In the genomic region with DNA sequence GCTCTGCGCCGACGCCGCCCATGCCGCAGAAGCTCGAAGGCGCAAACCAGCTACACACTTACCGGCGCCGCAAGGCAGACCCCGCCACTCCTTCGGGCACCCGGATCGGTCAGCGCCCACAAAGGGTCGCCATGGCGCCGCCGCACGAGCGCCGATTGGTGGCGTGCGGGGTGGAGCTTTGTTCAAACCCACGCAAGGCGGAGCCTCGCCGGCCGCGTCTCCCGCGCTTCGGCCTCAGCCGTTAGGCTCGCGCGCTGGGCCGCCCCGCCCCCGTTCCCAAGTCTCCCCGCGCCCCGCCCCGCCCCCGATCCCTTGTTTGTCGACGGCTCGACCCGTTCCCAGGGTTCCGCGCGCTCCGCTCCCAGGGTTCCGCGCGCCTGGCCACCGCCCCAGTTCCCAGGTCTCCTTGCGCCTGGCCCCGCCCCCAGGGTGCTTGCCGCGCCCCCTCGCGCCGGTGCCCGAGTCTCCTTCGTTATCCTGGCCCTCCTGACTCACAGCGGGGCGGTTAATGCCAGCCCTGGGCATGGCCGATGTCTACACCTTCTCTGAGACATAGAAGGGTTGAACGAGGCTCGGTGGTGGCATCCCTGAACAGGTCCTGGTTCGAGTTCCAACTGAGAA, we compare ENCODE assay signal across 8 mouse cellular contexts. TPM values are rescaled to one million over a fixed set of nuclear protein-coding genes. Genes with fewer than 3 reads are reported as not detected.
DNase-seq lines count a peak whose midpoint lies in the region; ATAC-seq and TF ChIP-seq lines count a peak whose summit lies in the region.

A gene (minus strand): TSS at position 180 of the 621 bp plus-strand sequence.

- WGBS in embryonic facial prominence, embryonic 14.5 days = under 1% methylated on average over 26 of the region's 72 CpGs
- under 1% methylated on average over 27 of the region's 72 CpGs for WGBS in limb, embryonic 14.5 days
- WGBS in midbrain, postnatal 0 days = under 1% methylated on average over 52 of the region's 72 CpGs

- peak; percentile 92 for TF ChIP-seq POLR2A in limb, embryonic 14.5 days (IDR thresholded peaks at IDR 0.05; ENCODE audit: borderline replicate concordance, extremely low read depth, insufficient read depth, insufficient read length)

- DNase-seq in 3T3-L1 (ENCODE audit: low read depth, low spot score) = peak; percentile 94
- DNase-seq in adrenal gland, postnatal 4 days (ENCODE audit: low spot score in 2 of 2) = peak; percentile 97
- DNase-seq in embryonic facial prominence, embryonic 14.5 days (ENCODE audit: low spot score) = peak; percentile 98
- peak; percentile 95 for DNase-seq in heart, adult 8-10 months (ENCODE audit: low spot score)
- peak; percentile 97 for DNase-seq in kidney, adult 9 months
- DNase-seq in limb, embryonic 14.5 days (ENCODE audit: low spot score) = peak; percentile 97
- peak; percentile 98 for DNase-seq in midbrain, postnatal 0 days (ENCODE audit: low spot score)
- peak; percentile 97 for DNase-seq in spleen, postnatal 14 days (ENCODE audit: low spot score in 2 of 2)

- H3K9ac ChIP-seq in embryonic facial prominence, embryonic 14.5 days (ENCODE audit: low read depth, low read length) = peak within 1 kb of the TSS; percentile 98
- H3K9ac ChIP-seq in limb, embryonic 14.5 days (ENCODE audit: low read depth, low read length, severe bottlenecking) = peak within 1 kb of the TSS; percentile 94
- peak within 1 kb of the TSS; percentile 94 for H3K9ac ChIP-seq in midbrain, postnatal 0 days (replicated peaks; ENCODE audit: low read length, poor library complexity, severe bottlenecking)

- peak; percentile 96 for ATAC-seq in embryonic facial prominence, embryonic 14.5 days (ENCODE audit: low read depth)
- ATAC-seq in limb, embryonic 14.5 days (ENCODE audit: low FRiP score, low read depth) = peak; percentile 97
- peak; percentile 97 for ATAC-seq in midbrain, postnatal 0 days (ENCODE audit: low FRiP score)

- peak within 1 kb of the TSS; percentile 89 for H3K27ac ChIP-seq in embryonic facial prominence, embryonic 14.5 days (replicated peaks; ENCODE audit: low read depth, low read length)
- H3K27ac ChIP-seq in limb, embryonic 14.5 days (replicated peaks; ENCODE audit: low read depth, low read length) = peak within 1 kb of the TSS; percentile 90
- peak within 1 kb of the TSS; percentile 92 for H3K27ac ChIP-seq in midbrain, postnatal 0 days (ENCODE audit: low read depth, low read length)

- H3K9me3 ChIP-seq in embryonic facial prominence, embryonic 14.5 days (ENCODE audit: control insufficient read depth, low read length) = no peaks in the 10 kb centered on the region
- H3K9me3 ChIP-seq in limb, embryonic 14.5 days (ENCODE audit: control insufficient read depth, low read length) = no peaks in the 10 kb centered on the region
- H3K9me3 ChIP-seq in midbrain, postnatal 0 days (ENCODE audit: low read length) = no peaks in the 10 kb centered on the region

- H3K27me3 ChIP-seq in embryonic facial prominence, embryonic 14.5 days (replicated peaks; ENCODE audit: control insufficient read depth, insufficient read depth, low read length) = no peaks in the 10 kb centered on the region
- H3K27me3 ChIP-seq in limb, embryonic 14.5 days (ENCODE audit: control insufficient read depth, insufficient read depth, low read length) = no peaks in the 10 kb centered on the region
- no peaks in the 10 kb centered on the region for H3K27me3 ChIP-seq in midbrain, postnatal 0 days (ENCODE audit: insufficient read depth, low read length)

- H3K4me2 ChIP-seq in embryonic facial prominence, embryonic 14.5 days (ENCODE audit: low read depth, low read length) = peak within 1 kb of the TSS; percentile 87
- H3K4me2 ChIP-seq in limb, embryonic 14.5 days (replicated peaks; ENCODE audit: low read depth, low read length, severe bottlenecking) = peak within 1 kb of the TSS; percentile 71
- H3K4me2 ChIP-seq in midbrain, postnatal 0 days (ENCODE audit: low read depth, low read length, poor library complexity, severe bottlenecking) = peak within 1 kb of the TSS; percentile 82

- TF ChIP-seq CTCF in midbrain, postnatal 0 days (IDR thresholded peaks at IDR 0.05) = peak; percentile 44

- H3K36me3 ChIP-seq in embryonic facial prominence, embryonic 14.5 days (ENCODE audit: control insufficient read depth, insufficient read depth, low read length) = peaks cover 33% of the 10 kb centered on the region
- H3K36me3 ChIP-seq in limb, embryonic 14.5 days (ENCODE audit: control insufficient read depth, insufficient read depth, low read length) = peaks cover 39% of the 10 kb centered on the region
- H3K36me3 ChIP-seq in midbrain, postnatal 0 days (ENCODE audit: insufficient read depth, low read length) = peaks cover 9% of the 10 kb centered on the region

- H3K4me3 ChIP-seq in embryonic facial prominence, embryonic 14.5 days (ENCODE audit: low read depth, low read length) = peak within 1 kb of the TSS; percentile 93
- peak within 1 kb of the TSS; percentile 95 for H3K4me3 ChIP-seq in limb, embryonic 14.5 days (replicated peaks; ENCODE audit: low read length)
- peak within 1 kb of the TSS; percentile 87 for H3K4me3 ChIP-seq in midbrain, postnatal 0 days (ENCODE audit: low read depth, low read length)

- peaks cover 24% of the 10 kb centered on the region for H3K4me1 ChIP-seq in embryonic facial prominence, embryonic 14.5 days (ENCODE audit: control insufficient read depth, insufficient read depth, low read length)
- H3K4me1 ChIP-seq in limb, embryonic 14.5 days (ENCODE audit: control insufficient read depth, insufficient read depth, low read length) = peaks cover 26% of the 10 kb centered on the region
- peaks cover 14% of the 10 kb centered on the region for H3K4me1 ChIP-seq in midbrain, postnatal 0 days (ENCODE audit: insufficient read depth, low read length)

RNA-seq across cellular contexts. Expression of the gene that starts here (rescaled TPM):
- 10 to 100 TPM; 31.1 to 32.5 TPM for total RNA-seq in adrenal gland, postnatal 4 days (2021)
- polyA plus RNA-seq in embryonic facial prominence, embryonic 14.5 days (2014; fragmentation: Nextera tagmentation; extraction: Ambion mirVana) = 86.2 and 105 TPM in 2 replicates
- 1 to 10 TPM; 5.6 to 6.5 (median 6.2) TPM for total RNA-seq in heart, adult 8-10 months (2022)
- polyA plus RNA-seq in limb, embryonic 14.5 days (2012; rRNA removed) = 81.0 and 89.9 TPM in 2 replicates
- 113 and 126 TPM in 2 replicates for polyA plus RNA-seq in limb, embryonic 14.5 days (2014; fragmentation: Nextera tagmentation; extraction: Ambion mirVana)
- 19.8 and 22.6 TPM in 2 replicates for total RNA-seq in midbrain, postnatal 0 days (2014; rRNA removed)
- polyA plus RNA-seq in midbrain, postnatal 0 days (2015; fragmentation: Nextera tagmentation; extraction: Ambion mirVana) = 20.8 and 22.0 TPM in 2 replicates

Comparison
In these comparisons a context has a peak if more than half of its experiments do, and no peak if none do; other contexts are left out.
1. Peak in every context shown above with its lines: DNase-seq, ATAC-seq, H3K4me3 ChIP-seq and H3K27ac ChIP-seq.